Mouse (Mus musculus): ENCODE measurements at regions not wholly inside any gene's neighbourhood (a gene's known extent, or its start where the extent isn't known, plus 50 kb on each side); places are given as distances from the start of the nearest gene placed in this dataset.

- TF ChIP-seq CTCF (IDR thresholded peaks at IDR 0.05; ENCODE audit: low read depth, low read length): no peak
- no peak for TF ChIP-seq POLR2A (IDR thresholded peaks at IDR 0.05; ENCODE audit: insufficient read depth, low read length)
Observed at GRCm38 (mm10) chr4:55183519-55183918, 166.3 kb upstream of the Rad23b start.

Measured in ES-Bruce4 (cell line).